Mouse (Mus musculus): ENCODE data around the gene Acod1.

Acod1 gene

GRCm38 (mm10) chr14:103046677-103047076, at the start of gene Acod1:
Acod1 (plus strand) TSS chr14:103046977.
- no peak for DNase-seq (ENCODE audit: low spot score)

- no peak for DNase-seq (ENCODE audit: low spot score)
Measured at GRCm38 (mm10) chr14:103007737-103008136, 39.0 kb upstream of the Acod1 start.

GRCm38 (mm10) chr14:103011782-103012181, 35.0 kb upstream of the Acod1 start:
- peak; percentile 68 for DNase-seq (ENCODE audit: low spot score)

- peak; percentile 89 for DNase-seq (ENCODE audit: low spot score)
Measured at GRCm38 (mm10) chr14:103012563-103013150, 34.1 kb upstream of the Acod1 start.

- no peak for DNase-seq (ENCODE audit: low spot score)
Measured at GRCm38 (mm10) chr14:103017009-103017408, 29.8 kb upstream of the Acod1 start.

- no peak for DNase-seq (ENCODE audit: low spot score)
Measured at GRCm38 (mm10) chr14:103020046-103020445, 26.7 kb upstream of the Acod1 start.

- no peak for DNase-seq (ENCODE audit: low spot score)
Measured at GRCm38 (mm10) chr14:103029203-103029602, 17.6 kb upstream of the Acod1 start.

GRCm38 (mm10) chr14:103033271-103033823, 13.4 kb upstream of the Acod1 start:
- DNase-seq (ENCODE audit: low spot score), result no peak

- DNase-seq (ENCODE audit: low spot score), result no peak
Measured at GRCm38 (mm10) chr14:103034076-103034475, 12.7 kb upstream of the Acod1 start.

- no peak for DNase-seq (ENCODE audit: low spot score)
Measured at GRCm38 (mm10) chr14:103037016-103037415, 9.8 kb upstream of the Acod1 start.

GRCm38 (mm10) chr14:103048292-103049086, 1.7 kb downstream of the Acod1 start:
- no peak for DNase-seq (ENCODE audit: low spot score)

- DNase-seq (ENCODE audit: low spot score), result peak; percentile 89
Measured at GRCm38 (mm10) chr14:103051159-103051769, 4.5 kb downstream of the Acod1 start.

GRCm38 (mm10) chr14:103054731-103055130, 8.0 kb downstream of the Acod1 start:
- no peak for DNase-seq (ENCODE audit: low spot score)

- DNase-seq (ENCODE audit: low spot score), result no peak
Measured at GRCm38 (mm10) chr14:103056601-103057000, 9.8 kb downstream of the Acod1 start.

GRCm38 (mm10) chr14:103058998-103059397, 12.2 kb downstream of the Acod1 start:
- DNase-seq (ENCODE audit: low spot score), result no peak

- DNase-seq (ENCODE audit: low spot score), result no peak
Measured at GRCm38 (mm10) chr14:103059495-103059894, 12.7 kb downstream of the Acod1 start.

- DNase-seq (ENCODE audit: low spot score), result peak; percentile 68
Measured at GRCm38 (mm10) chr14:103065294-103066167, 18.8 kb downstream of the Acod1 start.

- no peak for DNase-seq (ENCODE audit: low spot score)
Measured at GRCm38 (mm10) chr14:103069465-103069863, 22.7 kb downstream of the Acod1 start.

- peak; percentile 93 for DNase-seq (ENCODE audit: low spot score)
Measured at GRCm38 (mm10) chr14:103069864-103070611, 23.3 kb downstream of the Acod1 start, which contains the start of gene Cln5. Cln5 (plus strand) TSS chr14:103070216.

- no peak for DNase-seq (ENCODE audit: low spot score)
Measured at GRCm38 (mm10) chr14:103070790-103071189, 24.0 kb downstream of the Acod1 start.

- no peak for DNase-seq (ENCODE audit: low spot score)
Measured at GRCm38 (mm10) chr14:103071471-103071870, 24.7 kb downstream of the Acod1 start.

Measured in embryo, embryonic 10 days (tissue).